Mouse (Mus musculus) left cerebral cortex, postnatal 10 days (tissue): ENCODE data around the gene Acox3. TPM values are rescaled to one million over a fixed set of nuclear protein-coding genes. Genes with fewer than 3 reads are reported as not detected.
A peak's percentile ranks its signal among the peaks of the same experiment; 100 is the strongest.

Source experiments
- DNase-seq, 2 experiments: peaks; one replicate each; pipeline ENCODE4 v3.0.0; 2021 to 2022; ENCODE audit warnings: low spot score in 2 of 2, mixed read lengths in 1 of 2; ENCODE audit errors: extremely low spot score in 1 of 2
- intact Hi-C: fragments of 180-260 bp; cut with DNase I; formaldehyde crosslinking; loops from one replicate; pipeline ENCODE4 v1.15.1; 2025
- total RNA-seq, 2 experiments: library from RNA; stranded (reverse); gene quantifications; 2 replicates each; pipeline ENCODE4 v1.2.3; 2021

The Acox3 gene
- total RNA-seq, 2 experiments from 2014 or later, result 25.1 to 26.4 TPM

GRCm38 (mm10) chr5:35606800-35607199, 24.0 kb downstream of the Acox3 start:
- DNase-seq, result no peak
- intact Hi-C loops, result no loop called here

- peak in 1 of 2 experiments; percentile 67 for DNase-seq
- intact Hi-C loops, result no loop called here
These were observed 24.9 kb downstream of the Acox3 start for GRCm38 (mm10) chr5:35607784-35608183.

- intact Hi-C loops, result no loop called here
- DNase-seq, result no peak
These were observed 25.7 kb downstream of the Acox3 start for GRCm38 (mm10) chr5:35608559-35608958.

GRCm38 (mm10) chr5:35609381-35609780, 26.5 kb downstream of the Acox3 start:
- peak in 1 of 2 experiments; percentile 65 for DNase-seq
- intact Hi-C loops, result no loop called here

GRCm38 (mm10) chr5:35609971-35610370, 27.1 kb downstream of the Acox3 start:
- intact Hi-C loops, result no loop called here
- DNase-seq, result no peak

- intact Hi-C loops, result no loop called here
- DNase-seq, result no peak
These were observed 27.5 kb downstream of the Acox3 start for GRCm38 (mm10) chr5:35610381-35610780.

GRCm38 (mm10) chr5:35611170-35611569, 28.3 kb downstream of the Acox3 start:
- intact Hi-C loops, result no loop called here
- no peak for DNase-seq

GRCm38 (mm10) chr5:35611900-35612299, 29.1 kb downstream of the Acox3 start:
- DNase-seq, result no peak
- intact Hi-C loops, result no loop called here

- no peak for DNase-seq
- intact Hi-C loops, result no loop called here
These were observed 29.9 kb downstream of the Acox3 start for GRCm38 (mm10) chr5:35612722-35613121.

GRCm38 (mm10) chr5:35616943-35617342, 34.1 kb downstream of the Acox3 start:
- intact Hi-C loops, result no loop called here
- no peak for DNase-seq

GRCm38 (mm10) chr5:35621114-35621513, 38.3 kb downstream of the Acox3 start:
- peak in 1 of 2 experiments; percentile 58 for DNase-seq
- intact Hi-C loops, result no loop called here

- DNase-seq, result no peak
- intact Hi-C loops, result no loop called here
These were observed 41.0 kb downstream of the Acox3 start for GRCm38 (mm10) chr5:35623831-35624230.

- intact Hi-C loops, result no loop called here
- DNase-seq, result peak in 1 of 2 experiments; percentile 48
These were observed 42.0 kb downstream of the Acox3 start for GRCm38 (mm10) chr5:35624751-35625239.

- intact Hi-C loops, result no loop called here
- DNase-seq, result no peak
These were observed 43.6 kb downstream of the Acox3 start for GRCm38 (mm10) chr5:35626408-35626807.

- intact Hi-C loops, result no loop called here
- DNase-seq, result no peak
These were observed 44.5 kb downstream of the Acox3 start for GRCm38 (mm10) chr5:35627307-35627840.

GRCm38 (mm10) chr5:35628685-35629084, 45.8 kb downstream of the Acox3 start:
- DNase-seq, result peak; percentile 36 to 86
- intact Hi-C loops, result no loop called here

- no peak for DNase-seq
- intact Hi-C loops, result no loop called here
These were observed 46.5 kb downstream of the Acox3 start for GRCm38 (mm10) chr5:35629333-35629732.

GRCm38 (mm10) chr5:35630706-35631105, 47.9 kb downstream of the Acox3 start:
- intact Hi-C loops, result no loop called here
- DNase-seq, result no peak

GRCm38 (mm10) chr5:35631224-35631623, 48.4 kb downstream of the Acox3 start:
- DNase-seq, result no peak
- intact Hi-C loops, result no loop called here

GRCm38 (mm10) chr5:35631755-35632154, 48.9 kb downstream of the Acox3 start:
- intact Hi-C loops, result no loop called here
- DNase-seq, result no peak

- no peak for DNase-seq
- intact Hi-C loops, result no loop called here
These were observed 50.0 kb downstream of the Acox3 start for GRCm38 (mm10) chr5:35632841-35633240.
